Mouse (Mus musculus): ENCODE measurements at regions not wholly inside any gene's neighbourhood (a gene's known extent, or its start where the extent isn't known, plus 50 kb on each side); places are given as distances from the start of the nearest gene placed in this dataset.

- WGBS = 84% methylated on average over 3 of the region's 3 CpGs
Measured at GRCm38 (mm10) chr1:67359824-67360223, 237.0 kb downstream of the Cps1 start.

DNA sequence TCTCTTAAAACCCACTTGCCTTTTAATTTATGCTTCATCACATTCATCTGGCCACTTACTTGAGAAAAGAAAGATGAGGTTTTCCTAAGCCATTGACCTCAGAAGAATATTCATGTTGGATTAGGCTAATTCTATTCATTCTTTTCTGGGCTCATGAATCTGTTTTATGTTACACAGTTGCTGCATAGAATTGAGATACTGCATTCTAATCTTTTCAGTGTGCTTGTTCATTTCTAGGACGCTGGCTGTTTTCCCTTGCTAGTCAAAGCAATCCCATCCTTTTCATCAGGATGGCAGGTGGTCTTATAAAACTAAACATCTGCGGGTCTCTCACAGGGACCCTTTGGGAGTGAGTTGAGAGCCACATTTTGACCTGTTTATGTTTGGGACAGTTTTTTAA is 243.2 kb downstream of the Cps1 start:
- 37% methylated on average over 2 of the region's 2 CpGs for WGBS

More at GRCm38 (mm10) chr1:67359824-67360223, 237.0 kb downstream of the Cps1 start:
- Histone ChIP-seq H3K36me3 (no peaks in the 10 kb centered on the region), H3K4me3 (replicated peaks) (no peak overlapping the region), H3K4me1 (replicated peaks) (no peaks in the 10 kb centered on the region), H3K9ac (replicated peaks) (no peak overlapping the region), H3K27ac (no peak overlapping the region), H3K27me3 (no peaks in the 10 kb centered on the region), H3K4me2 (no peak overlapping the region), H3K9me3 (no peaks in the 10 kb centered on the region)
- ATAC-seq (ENCODE audit: insufficient number of reproducible peaks, insufficient read depth, low FRiP score, low TSS enrichment, low read depth) = no peak

GRCm38 (mm10) chr1:67366485-67366884 is 243.7 kb downstream of the Cps1 start:
- no peaks in the 10 kb centered on the region for H3K36me3 ChIP-seq
- H3K27ac ChIP-seq = no peak overlapping the region
- 60% methylated on average over 4 of the region's 4 CpGs for WGBS
- no peaks in the 10 kb centered on the region for H3K4me1 ChIP-seq (replicated peaks)
- no peak overlapping the region for H3K4me3 ChIP-seq (replicated peaks)
- H3K27me3 ChIP-seq = no peaks in the 10 kb centered on the region
- H3K9me3 ChIP-seq = no peaks in the 10 kb centered on the region
- no peak overlapping the region for H3K4me2 ChIP-seq
- ATAC-seq (ENCODE audit: insufficient number of reproducible peaks, insufficient read depth, low FRiP score, low TSS enrichment, low read depth) = no peak
- no peak overlapping the region for H3K9ac ChIP-seq (replicated peaks)

More for the DNA sequence above, 243.2 kb downstream of the Cps1 start:
- Histone ChIP-seq H3K27me3 (no peaks in the 10 kb centered on the region), H3K27ac (no peak overlapping the region), H3K4me1 (replicated peaks) (no peaks in the 10 kb centered on the region), H3K9me3 (no peaks in the 10 kb centered on the region), H3K9ac (replicated peaks) (no peak overlapping the region), H3K4me2 (no peak overlapping the region), H3K4me3 (replicated peaks) (no peak overlapping the region), H3K36me3 (no peaks in the 10 kb centered on the region)
- no peak for ATAC-seq (ENCODE audit: insufficient number of reproducible peaks, insufficient read depth, low FRiP score, low TSS enrichment, low read depth)

GRCm38 (mm10) chr1:67382366-67382765 is 259.5 kb downstream of the Cps1 start:
- H3K9ac ChIP-seq (replicated peaks) = no peak overlapping the region
- H3K4me3 ChIP-seq (replicated peaks) = no peak overlapping the region
- no peaks in the 10 kb centered on the region for H3K36me3 ChIP-seq
- no peaks in the 10 kb centered on the region for H3K9me3 ChIP-seq
- 88% methylated on average over 1 of the region's 1 CpGs for WGBS
- no peaks in the 10 kb centered on the region for H3K27me3 ChIP-seq
- no peak overlapping the region for H3K27ac ChIP-seq
- H3K4me1 ChIP-seq (replicated peaks) = no peaks in the 10 kb centered on the region
- no peak overlapping the region for H3K4me2 ChIP-seq
- ATAC-seq (ENCODE audit: insufficient number of reproducible peaks, insufficient read depth, low FRiP score, low TSS enrichment, low read depth) = no peak

- Histone ChIP-seq H3K9ac (replicated peaks) (no peak overlapping the region), H3K4me3 (replicated peaks) (no peak overlapping the region), H3K27ac (no peak overlapping the region), H3K9me3 (no peaks in the 10 kb centered on the region), H3K27me3 (no peaks in the 10 kb centered on the region), H3K4me2 (no peak overlapping the region), H3K36me3 (no peaks in the 10 kb centered on the region), H3K4me1 (replicated peaks) (no peaks in the 10 kb centered on the region)
- ATAC-seq (ENCODE audit: insufficient number of reproducible peaks, insufficient read depth, low FRiP score, low TSS enrichment, low read depth) = no peak
Measured at GRCm38 (mm10) chr1:67385377-67385776, 262.6 kb downstream of the Cps1 start.

DNA sequence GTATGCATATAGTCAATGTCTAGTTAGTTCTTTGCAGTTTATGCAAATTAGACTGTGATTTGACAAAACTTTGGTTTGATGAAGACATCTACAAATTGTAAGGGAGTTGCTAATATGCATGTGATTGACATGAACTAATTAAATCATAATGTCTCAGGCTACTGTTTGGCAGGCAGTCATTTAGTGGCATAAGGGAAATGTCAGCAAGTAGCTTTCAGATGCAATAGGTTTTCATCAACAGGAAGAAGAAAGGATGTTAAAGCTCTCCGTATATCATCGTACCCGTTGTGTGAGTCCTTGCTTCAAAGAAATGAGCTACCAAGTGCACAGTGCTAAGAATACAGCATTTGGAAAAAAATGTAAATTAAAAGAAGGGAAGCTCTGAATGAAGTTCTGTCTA is 264.1 kb downstream of the Cps1 start:
- H3K36me3 ChIP-seq = no peaks in the 10 kb centered on the region
- no peaks in the 10 kb centered on the region for H3K27me3 ChIP-seq
- H3K4me1 ChIP-seq (replicated peaks) = no peaks in the 10 kb centered on the region
- WGBS = 87% methylated on average over 3 of the region's 3 CpGs
- no peak overlapping the region for H3K4me2 ChIP-seq
- H3K27ac ChIP-seq = no peak overlapping the region
- H3K9ac ChIP-seq (replicated peaks) = no peak overlapping the region
- ATAC-seq (ENCODE audit: insufficient number of reproducible peaks, insufficient read depth, low FRiP score, low TSS enrichment, low read depth) = no peak
- H3K4me3 ChIP-seq (replicated peaks) = no peak overlapping the region
- H3K9me3 ChIP-seq = no peaks in the 10 kb centered on the region

- 76% methylated on average over 10 of the region's 10 CpGs for WGBS
- no peak overlapping the region for H3K9ac ChIP-seq (replicated peaks)
Measured at GRCm38 (mm10) chr1:67397757-67398446, 275.1 kb downstream of the Cps1 start.

DNA sequence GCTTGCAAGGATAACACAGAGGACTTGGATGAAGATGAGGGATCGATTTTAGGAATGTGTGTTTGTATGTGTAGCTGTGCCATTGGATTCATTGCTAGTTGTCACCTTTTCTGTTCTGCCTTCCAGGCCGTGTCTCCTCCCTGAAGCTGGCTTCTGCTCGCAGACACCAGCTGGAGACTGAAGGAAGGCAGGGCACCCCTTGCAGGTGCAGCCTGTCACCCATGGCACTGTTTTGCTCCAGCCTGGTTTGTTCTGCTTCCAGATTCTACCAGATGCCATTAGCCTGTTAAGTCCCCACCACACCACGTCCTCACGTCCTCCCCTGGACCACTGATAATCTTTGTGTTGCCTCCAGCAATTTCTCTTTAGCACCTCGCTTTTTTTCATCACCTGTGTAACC is 286.7 kb downstream of the Cps1 start:
- Histone ChIP-seq H3K9ac (replicated peaks) (no peak overlapping the region), H3K4me2 (no peak overlapping the region), H3K4me3 (replicated peaks) (no peak overlapping the region), H3K9me3 (no peaks in the 10 kb centered on the region), H3K4me1 (replicated peaks) (no peaks in the 10 kb centered on the region), H3K27me3 (no peaks in the 10 kb centered on the region), H3K27ac (no peak overlapping the region), H3K36me3 (no peaks in the 10 kb centered on the region)
- WGBS = 83% methylated on average over 6 of the region's 6 CpGs
- no peak for ATAC-seq (ENCODE audit: insufficient number of reproducible peaks, insufficient read depth, low FRiP score, low TSS enrichment, low read depth)

More at GRCm38 (mm10) chr1:67397757-67398446, 275.1 kb downstream of the Cps1 start:
- no peaks in the 10 kb centered on the region for H3K36me3 ChIP-seq
- H3K4me3 ChIP-seq (replicated peaks) = no peak overlapping the region
- no peak for ATAC-seq (ENCODE audit: insufficient number of reproducible peaks, insufficient read depth, low FRiP score, low TSS enrichment, low read depth)
- H3K9me3 ChIP-seq = no peaks in the 10 kb centered on the region
- no peak overlapping the region for H3K4me2 ChIP-seq
- no peaks in the 10 kb centered on the region for H3K27me3 ChIP-seq
- H3K4me1 ChIP-seq (replicated peaks) = no peaks in the 10 kb centered on the region
- peak overlapping the region; percentile 41; the same call in 1 of the 2 replicates for H3K27ac ChIP-seq

DNA sequence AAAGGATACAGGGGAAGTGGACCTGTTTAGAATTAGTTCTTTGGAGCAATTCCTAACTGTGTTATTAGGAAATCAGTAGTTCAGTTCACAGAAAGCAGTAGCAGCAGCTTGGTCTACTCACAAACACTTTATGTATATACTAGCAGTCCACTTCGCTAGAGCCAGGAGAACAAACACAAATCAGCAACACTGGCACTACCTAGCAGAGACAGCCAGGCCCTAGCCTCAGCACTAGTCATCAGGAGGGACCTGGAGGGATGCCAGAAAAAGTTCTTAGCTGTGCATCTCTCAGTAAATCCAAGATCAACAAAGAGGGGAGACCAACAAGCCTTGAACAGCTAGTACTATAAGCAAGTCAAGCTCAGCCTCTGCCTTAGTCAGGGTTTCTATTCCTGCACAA is 294.4 kb downstream of the Cps1 start:
- H3K4me3 ChIP-seq (replicated peaks) = no peak overlapping the region
- H3K4me2 ChIP-seq = no peak overlapping the region
- H3K27me3 ChIP-seq = no peaks in the 10 kb centered on the region
- H3K9me3 ChIP-seq = no peaks in the 10 kb centered on the region
- no peaks in the 10 kb centered on the region for H3K36me3 ChIP-seq
- ATAC-seq (ENCODE audit: insufficient number of reproducible peaks, insufficient read depth, low FRiP score, low TSS enrichment, low read depth) = no peak
- no peak overlapping the region for H3K27ac ChIP-seq
- H3K4me1 ChIP-seq (replicated peaks) = no peaks in the 10 kb centered on the region
- no peak overlapping the region for H3K9ac ChIP-seq (replicated peaks)
- 92% methylated on average over 1 of the region's 1 CpGs for WGBS

- Histone ChIP-seq H3K36me3 (no peaks in the 10 kb centered on the region), H3K4me3 (replicated peaks) (no peak overlapping the region), H3K9me3 (no peaks in the 10 kb centered on the region), H3K4me1 (replicated peaks) (no peaks in the 10 kb centered on the region; the same call in 1 of the 2 replicates), H3K4me2 (no peak overlapping the region), H3K9ac (replicated peaks) (no peak overlapping the region), H3K27ac (no peak overlapping the region), H3K27me3 (no peaks in the 10 kb centered on the region)
- WGBS = 63% methylated on average over 3 of the region's 3 CpGs
- no peak for ATAC-seq (ENCODE audit: insufficient number of reproducible peaks, insufficient read depth, low FRiP score, low TSS enrichment, low read depth)
Measured at GRCm38 (mm10) chr1:67428398-67428797, 305.6 kb downstream of the Cps1 start.

DNA sequence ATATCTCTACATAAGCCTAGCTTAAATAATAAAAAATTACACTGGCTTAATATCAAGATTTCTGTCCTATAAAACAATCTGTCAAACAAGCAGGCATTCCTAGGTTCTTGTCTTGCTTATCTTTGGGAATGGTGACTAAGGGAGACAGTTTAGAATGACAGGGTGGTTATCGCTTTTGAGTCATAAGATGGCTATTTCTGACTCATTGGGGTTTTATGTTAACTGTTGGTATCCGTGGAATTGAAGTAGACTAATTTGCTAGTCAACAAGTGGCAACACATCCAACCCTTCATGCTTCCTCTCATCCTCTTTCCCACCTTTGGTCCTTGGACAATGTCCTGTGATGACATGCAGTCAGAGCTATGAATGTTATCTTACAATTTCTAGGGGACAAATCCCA is 328.0 kb downstream of the Cps1 start:
- Histone ChIP-seq H3K4me3 (replicated peaks) (no peak overlapping the region), H3K4me2 (no peak overlapping the region), H3K4me1 (replicated peaks) (no peaks in the 10 kb centered on the region), H3K36me3 (no peaks in the 10 kb centered on the region), H3K9me3 (no peaks in the 10 kb centered on the region), H3K27ac (no peak overlapping the region), H3K27me3 (no peaks in the 10 kb centered on the region), H3K9ac (replicated peaks) (no peak overlapping the region)
- ATAC-seq (ENCODE audit: insufficient number of reproducible peaks, insufficient read depth, low FRiP score, low TSS enrichment, low read depth) = no peak
- WGBS = 82% methylated on average over 2 of the region's 2 CpGs

GRCm38 (mm10) chr1:67464203-67464602 is 341.4 kb downstream of the Cps1 start:
- Histone ChIP-seq H3K4me1 (replicated peaks) (peaks cover 3% of the 10 kb centered on the region; the same call in 1 of the 2 replicates), H3K4me3 (replicated peaks) (no peak overlapping the region), H3K27ac (no peak overlapping the region), H3K9me3 (no peaks in the 10 kb centered on the region), H3K27me3 (no peaks in the 10 kb centered on the region), H3K4me2 (no peak overlapping the region), H3K36me3 (no peaks in the 10 kb centered on the region), H3K9ac (replicated peaks) (no peak overlapping the region)
- 30% methylated on average over 2 of the region's 2 CpGs for WGBS
- ATAC-seq (ENCODE audit: insufficient number of reproducible peaks, insufficient read depth, low FRiP score, low TSS enrichment, low read depth) = no peak

Measured in limb, embryonic 12.5 days (tissue).